Mouse (Mus musculus): ENCODE measurements around the gene Kcnd1. TPM values are rescaled to one million over a fixed set of nuclear protein-coding genes. Genes with fewer than 3 reads are reported as not detected.
"Not testable (repeated sequence)": the region's sequence is repeated elsewhere in the genome, so short reads cannot be mapped to it uniquely, and the experiment has no call there.

The Kcnd1 gene
- total RNA-seq, 1 experiment = 3.1 TPM

DNA sequence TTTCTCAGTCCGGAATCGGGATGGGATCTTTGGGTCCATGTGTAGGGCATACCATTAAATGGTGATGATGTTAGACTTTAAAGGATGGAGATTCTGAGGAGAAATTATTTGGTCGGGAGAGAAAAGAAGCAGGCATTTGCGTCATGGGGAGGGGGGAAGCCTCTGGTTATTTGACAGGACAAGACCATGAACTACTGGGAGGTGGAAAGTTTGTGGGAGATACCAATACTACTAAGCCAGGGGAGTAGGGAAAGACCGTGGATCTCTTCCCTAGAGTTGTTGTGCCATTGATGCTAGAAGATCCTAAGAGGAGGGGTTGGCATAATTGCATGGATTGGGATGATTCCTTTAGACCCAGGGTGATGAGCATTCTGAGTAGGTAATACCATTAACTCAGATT is 31.8 kb upstream of the Kcnd1 start:
- Histone ChIP-seq H3K9ac (ENCODE audit: insufficient read depth, low read depth, low read length, poor library complexity, severe bottlenecking) (peak overlapping the region; percentile 68; the same call in 1 of the 2 replicates), H3K27ac (ENCODE audit: insufficient read depth, low read depth, low read length, poor library complexity, severe bottlenecking) (no peak overlapping the region), H3K4me3 (ENCODE audit: insufficient read depth in 1 of 2, low read depth in 1 of 2, low read length in 2 of 2, poor library complexity in 1 of 2, severe bottlenecking in 1 of 2) (peak overlapping the region; percentile 56 to 66), H3K4me1 (ENCODE audit: control insufficient read depth in 2 of 2, insufficient read depth in 2 of 2, low read length in 2 of 2, poor library complexity in 1 of 2) (no peaks in the 10 kb centered on the region), H3K9me3 (ENCODE audit: control insufficient read depth, insufficient read depth, low read depth, low read length) (no peaks in the 10 kb centered on the region), H3K36me3 (ENCODE audit: control insufficient read depth, insufficient read depth, low read length, poor library complexity, severe bottlenecking) (no peaks in the 10 kb centered on the region)
- TF ChIP-seq HCFC1 (IDR thresholded peaks at IDR 0.05; ENCODE audit: borderline replicate concordance, insufficient read depth, low read length) (no peak), MAFK (IDR thresholded peaks at IDR 0.05; ENCODE audit: insufficient read depth, low read depth, low read length) (no peak), CHD2 (IDR thresholded peaks at IDR 0.05; ENCODE audit: low read depth, low read length) (no peak), ZNF384 (IDR thresholded peaks at IDR 0.05; ENCODE audit: low read depth, low read length) (no peak), ZC3H11A (IDR thresholded peaks at IDR 0.05; ENCODE audit: borderline replicate concordance, low read depth, low read length) (no peak)
- DNase-seq (ENCODE audit: low read depth, low spot score) = no peak
- in situ Hi-C loops (cut with MboI; ENCODE audit: low sequenced_read_pairs in 2 of 2, unreplicated experiment in 2 of 2) = no loop called here

GRCm38 (mm10) chrX:7793361-7793760 is 28.7 kb upstream of the Kcnd1 start:
- in situ Hi-C loops (cut with MboI; ENCODE audit: low sequenced_read_pairs in 2 of 2, unreplicated experiment in 2 of 2) = no loop called here
- Histone ChIP-seq H3K9ac (ENCODE audit: insufficient read depth, low read depth, low read length, poor library complexity, severe bottlenecking) (no peak overlapping the region), H3K9me3 (ENCODE audit: control insufficient read depth, insufficient read depth, low read depth, low read length) (no peaks in the 10 kb centered on the region), H3K4me1 (ENCODE audit: control insufficient read depth in 2 of 2, insufficient read depth in 2 of 2, low read length in 2 of 2, poor library complexity in 1 of 2) (no peaks in the 10 kb centered on the region), H3K27ac (ENCODE audit: insufficient read depth, low read depth, low read length, poor library complexity, severe bottlenecking) (no peak overlapping the region), H3K36me3 (ENCODE audit: control insufficient read depth, insufficient read depth, low read length, poor library complexity, severe bottlenecking) (no peaks in the 10 kb centered on the region), H3K4me3 (ENCODE audit: insufficient read depth in 1 of 2, low read depth in 1 of 2, low read length in 2 of 2, poor library complexity in 1 of 2, severe bottlenecking in 1 of 2) (no peak overlapping the region)
- peak; percentile 29 for DNase-seq (ENCODE audit: low read depth, low spot score)
- TF ChIP-seq HCFC1 (IDR thresholded peaks at IDR 0.05; ENCODE audit: borderline replicate concordance, insufficient read depth, low read length) (no peak), ZNF384 (IDR thresholded peaks at IDR 0.05; ENCODE audit: low read depth, low read length) (no peak), MAFK (IDR thresholded peaks at IDR 0.05; ENCODE audit: insufficient read depth, low read depth, low read length) (no peak), CHD2 (IDR thresholded peaks at IDR 0.05; ENCODE audit: low read depth, low read length) (no peak), ZC3H11A (IDR thresholded peaks at IDR 0.05; ENCODE audit: borderline replicate concordance, low read depth, low read length) (no peak)

DNA sequence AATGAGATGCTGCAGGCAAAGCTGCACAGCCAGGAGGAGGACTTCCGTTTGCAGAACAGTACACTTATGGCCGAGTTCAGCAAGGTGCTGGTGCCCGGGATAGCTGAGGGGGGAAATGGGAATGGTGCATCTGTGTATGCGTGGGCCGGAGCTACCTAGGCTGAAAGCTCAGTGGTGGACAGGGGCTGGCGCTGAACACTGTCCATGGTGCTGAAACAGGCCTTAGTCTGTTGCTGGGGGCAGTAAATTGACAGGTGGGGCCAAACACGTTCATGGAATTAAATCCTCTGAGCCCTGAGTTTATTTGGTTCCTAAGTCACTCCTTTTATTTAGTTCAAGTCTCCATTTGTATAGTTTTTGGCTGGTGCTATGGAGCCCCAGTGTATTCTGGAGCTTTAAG is 27.1 kb upstream of the Kcnd1 start:
- no peak overlapping the region for H3K9ac ChIP-seq (ENCODE audit: insufficient read depth, low read depth, low read length, poor library complexity, severe bottlenecking)
- H3K36me3 ChIP-seq (ENCODE audit: control insufficient read depth, insufficient read depth, low read length, poor library complexity, severe bottlenecking) = no peaks in the 10 kb centered on the region
- TF ChIP-seq HCFC1 (IDR thresholded peaks at IDR 0.05; ENCODE audit: borderline replicate concordance, insufficient read depth, low read length) = no peak
- TF ChIP-seq MAFK (IDR thresholded peaks at IDR 0.05; ENCODE audit: insufficient read depth, low read depth, low read length) = no peak
- no peak for TF ChIP-seq CHD2 (IDR thresholded peaks at IDR 0.05; ENCODE audit: low read depth, low read length)
- TF ChIP-seq ZNF384 (IDR thresholded peaks at IDR 0.05; ENCODE audit: low read depth, low read length) = no peak
- TF ChIP-seq ZC3H11A (IDR thresholded peaks at IDR 0.05; ENCODE audit: borderline replicate concordance, low read depth, low read length) = no peak
- no peaks in the 10 kb centered on the region for H3K9me3 ChIP-seq (ENCODE audit: control insufficient read depth, insufficient read depth, low read depth, low read length)
- no peak overlapping the region for H3K27ac ChIP-seq (ENCODE audit: insufficient read depth, low read depth, low read length, poor library complexity, severe bottlenecking)
- H3K4me1 ChIP-seq (ENCODE audit: control insufficient read depth in 2 of 2, insufficient read depth in 2 of 2, low read length in 2 of 2, poor library complexity in 1 of 2) = no peaks in the 10 kb centered on the region
- in situ Hi-C loops (cut with MboI; ENCODE audit: low sequenced_read_pairs in 2 of 2, unreplicated experiment in 2 of 2) = no loop called here
- no peak overlapping the region for H3K4me3 ChIP-seq (ENCODE audit: insufficient read depth in 1 of 2, low read depth in 1 of 2, low read length in 2 of 2, poor library complexity in 1 of 2, severe bottlenecking in 1 of 2)
- no peak for DNase-seq (ENCODE audit: low read depth, low spot score)

DNA sequence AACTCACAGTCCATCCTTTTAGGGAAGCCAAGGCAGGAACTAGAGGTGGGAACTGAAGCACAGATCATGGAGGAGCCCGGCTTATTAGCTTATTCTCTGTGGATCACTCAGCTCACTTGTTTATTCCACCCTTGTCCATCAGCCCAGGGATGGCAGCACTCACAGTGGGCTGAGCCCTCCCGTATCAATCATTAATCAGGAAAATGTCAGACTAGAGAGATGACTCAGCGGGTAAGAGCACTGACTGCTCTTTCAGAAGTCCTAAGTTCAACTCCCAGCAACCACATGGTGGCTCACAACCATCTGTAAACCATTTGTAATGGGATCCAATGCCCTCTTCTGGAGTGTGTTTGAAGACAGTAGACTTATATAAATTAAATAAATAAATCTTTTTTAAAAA is 24.8 kb upstream of the Kcnd1 start:
- no peak overlapping the region for H3K4me3 ChIP-seq (ENCODE audit: insufficient read depth in 1 of 2, low read depth in 1 of 2, low read length in 2 of 2, poor library complexity in 1 of 2, severe bottlenecking in 1 of 2)

DNA sequence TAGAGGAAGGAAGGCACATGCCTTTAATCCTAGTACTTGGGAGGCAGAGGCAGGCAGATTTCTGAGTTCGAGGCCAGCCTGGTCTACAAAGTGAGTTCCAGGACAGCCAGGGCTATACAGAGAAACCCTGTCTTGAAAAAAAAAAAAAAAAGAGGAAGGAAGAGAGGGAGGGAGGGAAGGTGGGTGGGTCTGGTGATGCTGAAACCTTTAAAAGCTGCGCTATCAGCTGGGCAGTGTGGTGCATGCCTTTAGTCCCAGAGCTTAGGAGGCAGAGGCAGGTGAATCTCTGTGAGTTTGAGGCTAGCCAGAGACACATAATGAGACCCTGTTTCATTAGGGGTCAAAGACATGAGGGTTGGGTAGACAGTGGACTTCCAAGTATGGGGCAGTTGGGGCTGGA is 19.9 kb upstream of the Kcnd1 start:
- H3K9ac ChIP-seq (ENCODE audit: insufficient read depth, low read depth, low read length, poor library complexity, severe bottlenecking); H3K4me3 ChIP-seq (ENCODE audit: insufficient read depth in 1 of 2, low read depth in 1 of 2, low read length in 2 of 2, poor library complexity in 1 of 2, severe bottlenecking in 1 of 2); H3K9me3 ChIP-seq (ENCODE audit: control insufficient read depth, insufficient read depth, low read depth, low read length); H3K4me1 ChIP-seq (ENCODE audit: control insufficient read depth in 2 of 2, insufficient read depth in 2 of 2, low read length in 2 of 2, poor library complexity in 1 of 2); in situ Hi-C loops (cut with MboI; ENCODE audit: low sequenced_read_pairs in 2 of 2, unreplicated experiment in 2 of 2); H3K36me3 ChIP-seq (ENCODE audit: control insufficient read depth, insufficient read depth, low read length, poor library complexity, severe bottlenecking); DNase-seq (ENCODE audit: low read depth, low spot score); H3K27ac ChIP-seq (ENCODE audit: insufficient read depth, low read depth, low read length, poor library complexity, severe bottlenecking): not testable (repeated sequence)

More for the DNA sequence above, 24.8 kb upstream of the Kcnd1 start:
- Histone ChIP-seq H3K9ac (ENCODE audit: insufficient read depth, low read depth, low read length, poor library complexity, severe bottlenecking) (no peak overlapping the region), H3K9me3 (ENCODE audit: control insufficient read depth, insufficient read depth, low read depth, low read length) (no peaks in the 10 kb centered on the region), H3K36me3 (ENCODE audit: control insufficient read depth, insufficient read depth, low read length, poor library complexity, severe bottlenecking) (no peaks in the 10 kb centered on the region), H3K27ac (ENCODE audit: insufficient read depth, low read depth, low read length, poor library complexity, severe bottlenecking) (no peak overlapping the region), H3K4me1 (ENCODE audit: control insufficient read depth in 2 of 2, insufficient read depth in 2 of 2, low read length in 2 of 2, poor library complexity in 1 of 2) (no peaks in the 10 kb centered on the region)
- TF ChIP-seq ZNF384 (IDR thresholded peaks at IDR 0.05; ENCODE audit: low read depth, low read length) (no peak), HCFC1 (IDR thresholded peaks at IDR 0.05; ENCODE audit: borderline replicate concordance, insufficient read depth, low read length) (no peak), CHD2 (IDR thresholded peaks at IDR 0.05; ENCODE audit: low read depth, low read length) (no peak)
- DNase-seq (ENCODE audit: low read depth, low spot score) = no peak
- in situ Hi-C loops (cut with MboI; ENCODE audit: low sequenced_read_pairs in 2 of 2, unreplicated experiment in 2 of 2) = no loop called here

DNA sequence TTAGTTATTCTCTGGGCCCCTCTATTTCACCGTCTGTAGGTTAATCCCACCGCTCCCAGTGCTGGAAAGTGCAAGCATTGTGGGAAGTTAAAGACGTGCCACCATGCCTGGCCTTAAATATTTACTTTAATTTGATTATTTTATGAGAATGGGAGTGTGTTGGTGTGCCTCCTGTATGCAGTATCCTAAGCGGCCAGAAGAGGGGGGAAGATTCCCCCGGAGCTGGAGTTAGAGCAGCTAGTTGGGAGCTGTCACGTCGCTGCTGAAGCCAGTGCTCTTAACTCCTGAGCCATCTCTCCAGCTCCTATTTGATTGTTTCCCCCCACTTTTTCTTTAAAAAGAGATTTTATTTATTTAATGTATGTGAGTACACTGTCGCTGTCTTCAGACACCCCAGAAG is 7.1 kb upstream of the Kcnd1 start:
- H3K27ac ChIP-seq (ENCODE audit: insufficient read depth, low read depth, low read length, poor library complexity, severe bottlenecking); H3K36me3 ChIP-seq (ENCODE audit: control insufficient read depth, insufficient read depth, low read length, poor library complexity, severe bottlenecking); DNase-seq (ENCODE audit: low read depth, low spot score); H3K9me3 ChIP-seq (ENCODE audit: control insufficient read depth, insufficient read depth, low read depth, low read length); H3K4me1 ChIP-seq (ENCODE audit: control insufficient read depth in 2 of 2, insufficient read depth in 2 of 2, low read length in 2 of 2, poor library complexity in 1 of 2); H3K4me3 ChIP-seq (ENCODE audit: insufficient read depth in 1 of 2, low read depth in 1 of 2, low read length in 2 of 2, poor library complexity in 1 of 2, severe bottlenecking in 1 of 2); H3K9ac ChIP-seq (ENCODE audit: insufficient read depth, low read depth, low read length, poor library complexity, severe bottlenecking); in situ Hi-C loops (cut with MboI; ENCODE audit: low sequenced_read_pairs in 2 of 2, unreplicated experiment in 2 of 2): not testable (repeated sequence)

All from ES-E14 (cell line).